Mouse (Mus musculus) limb, embryonic 10.5 days (tissue): ENCODE data around the gene Ndufs1. TPM values are rescaled to one million over a fixed set of nuclear protein-coding genes. Genes with fewer than 3 reads are reported as not detected.

Experiments used
- DNase-seq: peaks from one replicate; pipeline ENCODE4 v3.0.0-alpha.2; 2017; ENCODE audit warnings: low spot score
- H3K27ac ChIP-seq: fragments of 300-500 bp; sonication (generic); 2 replicates; pipeline ENCODE4 v1.5.1; 2016; ENCODE audit warnings: mild to moderate bottlenecking
- H3K27me3 ChIP-seq: fragments of 300-500 bp; sonication (generic); 2 replicates; pipeline ENCODE4 v1.6.1; 2016; ENCODE audit warnings: low read depth, mild to moderate bottlenecking; ENCODE audit not compliant: poor library complexity, severe bottlenecking
- H3K36me3 ChIP-seq: fragments of 300-500 bp; sonication (generic); 2 replicates; pipeline ENCODE4 v1.6.1; 2016; ENCODE audit warnings: mild to moderate bottlenecking, moderate library complexity
- H3K4me1 ChIP-seq: fragments of 300-500 bp; sonication (generic); 2 replicates; pipeline ENCODE4 v1.6.1; 2016
- H3K4me3 ChIP-seq: fragments of 300-500 bp; sonication (generic); 2 replicates; pipeline ENCODE4 v1.5.1; 2016; ENCODE audit warnings: mild to moderate bottlenecking, moderate library complexity
- H3K9me3 ChIP-seq: fragments of 300-500 bp; sonication (generic); replicated peaks from 2 replicates; pipeline ENCODE4 v1.6.1; 2016; ENCODE audit warnings: mild to moderate bottlenecking
- WGBS: fragments of 180-500 bp; shearing (Covaris S2); methylation state at CpG from one replicate; pipeline ENCODE4 v1.1.7; 2016; 5-methylcytosine and 5-hydroxymethylcytosine counted together
- microRNA-seq: library from miRNA; unstranded; fragments of <30 nt; microRNA quantifications from one replicate; pipeline ENCODE4, GENCODE M21; 2017
- polyA plus RNA-seq: library from polyadenylated mRNA; unstranded; fragments of >200 nt; fragmentation: Nextera tagmentation; extraction: Ambion mirVana; gene quantifications from 2 replicates; pipeline ENCODE4 v1.2.1, GENCODE M21; 2016

The Ndufs1 gene
- polyA plus RNA-seq, 1 experiment from 2014 or later = 163 TPM

- H3K36me3 ChIP-seq = peaks cover 9% of the 10 kb centered on the region; the same call in 1 of the 2 replicates
- peak overlapping the region; percentile 89 for H3K4me3 ChIP-seq
- H3K9me3 ChIP-seq = no peaks in the 10 kb centered on the region
- H3K27ac ChIP-seq = peak overlapping the region; percentile 100
- 54% methylated on average over 8 of the region's 8 CpGs for WGBS
- no peak for DNase-seq
- no peaks in the 10 kb centered on the region for H3K27me3 ChIP-seq
- peaks cover 35% of the 10 kb centered on the region for H3K4me1 ChIP-seq
Observed at GRCm38 (mm10) chr1:63112151-63112864, 64.3 kb downstream of the Ndufs1 start.

- Histone ChIP-seq H3K4me3 (no peak overlapping the region), H3K27ac (no peak overlapping the region), H3K27me3 (no peaks in the 10 kb centered on the region), H3K9me3 (no peaks in the 10 kb centered on the region), H3K36me3 (peaks cover 10% of the 10 kb centered on the region), H3K4me1 (peaks cover 27% of the 10 kb centered on the region)
- peak; percentile 48 for DNase-seq
- 48% methylated on average over 7 of the region's 7 CpGs for WGBS
Observed at GRCm38 (mm10) chr1:63110536-63111285, 65.9 kb downstream of the Ndufs1 start.

DNA sequence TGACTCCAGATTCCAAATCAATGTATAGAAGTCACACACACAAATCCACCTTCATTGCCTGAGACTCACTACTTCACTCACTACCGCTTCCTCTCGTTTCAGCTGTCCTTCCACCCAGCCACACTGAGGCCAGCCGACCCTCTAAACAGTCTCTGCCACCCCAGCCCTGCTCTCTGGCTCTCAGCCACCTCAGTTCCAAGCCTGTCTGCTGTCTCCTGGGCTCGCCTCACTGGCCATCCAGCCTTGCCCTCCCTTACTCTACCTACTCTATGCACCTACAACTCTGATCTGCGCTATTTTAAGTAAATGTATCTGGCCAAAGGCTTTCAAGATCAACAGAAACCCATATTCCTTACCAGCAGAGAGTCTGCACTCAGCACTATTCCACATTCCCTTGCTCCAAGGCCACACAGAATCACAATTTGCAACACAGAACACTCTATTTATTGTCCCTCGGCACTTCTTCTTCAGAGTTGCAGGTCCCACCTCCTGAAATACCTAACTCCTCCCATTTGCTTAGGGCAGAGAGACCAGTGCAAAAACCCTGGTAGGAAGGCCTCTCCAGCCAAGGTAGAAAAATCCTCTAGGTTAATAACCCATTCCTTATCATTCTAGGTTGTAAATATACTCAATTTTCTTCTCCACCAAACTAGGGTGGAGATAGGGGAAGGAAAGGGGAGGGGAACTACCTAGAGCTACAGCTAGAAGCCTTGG is 68.9 kb downstream of the Ndufs1 start:
- H3K4me3 ChIP-seq = no peak overlapping the region
- peaks cover 39% of the 10 kb centered on the region for H3K36me3 ChIP-seq
- H3K9me3 ChIP-seq = no peaks in the 10 kb centered on the region
- no peak overlapping the region for H3K27ac ChIP-seq
- no peaks in the 10 kb centered on the region for H3K27me3 ChIP-seq
- no peak for DNase-seq
- H3K4me1 ChIP-seq = peaks cover 19% of the 10 kb centered on the region
- WGBS = 79% methylated on average over 6 of the region's 6 CpGs

GRCm38 (mm10) chr1:63102758-63103451 is 73.7 kb downstream of the Ndufs1 start:
- H3K9me3 ChIP-seq = no peaks in the 10 kb centered on the region
- peaks cover 81% of the 10 kb centered on the region for H3K36me3 ChIP-seq
- H3K4me1 ChIP-seq = no peaks in the 10 kb centered on the region
- H3K27ac ChIP-seq = no peak overlapping the region
- 92% methylated on average over 12 of the region's 12 CpGs for WGBS
- H3K4me3 ChIP-seq = no peak overlapping the region
- DNase-seq = no peak
- H3K27me3 ChIP-seq = no peaks in the 10 kb centered on the region

DNA sequence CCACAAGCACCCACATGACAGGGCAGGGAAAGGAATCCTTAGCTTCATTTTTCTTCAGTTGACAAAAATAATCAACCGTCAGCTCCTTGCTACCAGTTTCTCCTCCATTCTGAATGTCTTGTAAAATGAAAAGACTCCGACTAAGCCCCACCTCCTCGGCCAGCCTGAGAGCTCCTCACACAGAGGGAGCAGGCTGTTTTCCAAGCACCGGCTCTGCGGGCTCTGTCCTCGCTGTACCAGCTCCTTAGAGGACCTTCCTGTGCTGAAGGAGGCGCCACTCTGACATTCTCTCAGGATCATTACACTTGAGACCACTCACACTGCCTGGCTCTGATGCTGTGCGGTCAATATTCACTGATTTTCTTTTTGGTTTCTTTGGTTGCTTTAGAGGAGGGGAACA is 76.4 kb downstream of the Ndufs1 start:
- DNase-seq = no peak
- no peak overlapping the region for H3K27ac ChIP-seq
- no peak overlapping the region for H3K4me3 ChIP-seq
- 91% methylated on average over 8 of the region's 8 CpGs for WGBS
- H3K4me1 ChIP-seq = no peaks in the 10 kb centered on the region
- H3K27me3 ChIP-seq = no peaks in the 10 kb centered on the region
- peaks cover 93% of the 10 kb centered on the region for H3K36me3 ChIP-seq
- H3K9me3 ChIP-seq = no peaks in the 10 kb centered on the region

DNA sequence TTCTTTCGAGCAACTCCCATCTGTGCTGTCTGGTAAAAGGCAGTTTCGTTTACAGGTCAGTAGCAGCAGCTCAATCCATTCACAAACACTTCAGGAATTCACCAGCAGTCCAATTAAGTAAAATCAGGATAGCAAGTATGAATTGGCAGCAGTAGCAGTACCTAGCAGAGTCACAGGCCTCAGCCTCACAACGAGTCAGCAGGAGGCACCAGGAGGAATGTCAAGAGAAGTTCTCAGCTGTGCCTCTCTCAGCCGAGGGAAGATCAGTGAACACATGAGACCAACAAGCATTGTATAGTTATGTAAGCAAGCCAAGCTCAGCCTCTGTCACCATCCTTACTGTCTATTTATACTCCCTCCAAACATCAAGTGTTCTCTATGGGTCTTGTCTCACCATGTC is 77.8 kb downstream of the Ndufs1 start:
- Histone ChIP-seq H3K4me3 (no peak overlapping the region), H3K27ac (no peak overlapping the region), H3K36me3 (peaks cover 92% of the 10 kb centered on the region), H3K4me1 (no peaks in the 10 kb centered on the region), H3K27me3 (no peaks in the 10 kb centered on the region), H3K9me3 (no peaks in the 10 kb centered on the region)
- 84% methylated on average over 4 of the region's 4 CpGs for WGBS
- DNase-seq = no peak

DNA sequence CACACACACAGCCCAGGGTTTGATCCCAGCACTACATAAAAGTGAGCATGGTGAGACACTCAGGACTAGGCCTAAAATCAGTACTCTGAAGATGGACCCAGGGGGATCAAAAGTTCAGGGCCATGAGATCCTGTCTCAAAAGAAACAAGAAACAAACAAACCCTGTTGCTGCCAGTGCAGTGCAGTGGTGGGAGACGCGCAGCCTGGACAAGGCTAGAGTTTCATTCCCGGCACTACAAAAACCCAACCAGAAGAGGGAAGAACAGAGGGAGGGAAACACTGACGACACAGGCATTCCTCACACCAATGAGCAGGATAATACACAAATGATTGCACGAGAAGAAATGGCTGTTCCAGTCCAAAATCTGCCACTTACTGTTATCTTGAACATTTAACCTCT is 80.6 kb downstream of the Ndufs1 start:
- WGBS = 91% methylated on average over 5 of the region's 5 CpGs
- no peak overlapping the region for H3K27ac ChIP-seq

More for the DNA sequence above, 80.6 kb downstream of the Ndufs1 start:
- Histone ChIP-seq H3K4me3 (no peak overlapping the region), H3K9me3 (no peaks in the 10 kb centered on the region), H3K36me3 (peaks cover 93% of the 10 kb centered on the region), H3K27me3 (no peaks in the 10 kb centered on the region), H3K4me1 (no peaks in the 10 kb centered on the region)
- DNase-seq = no peak

Small RNA genes lying within 50 kb of the gene (microRNA-seq; reads per million reads assigned to microRNA genes)
- gene Gm24557 (not detected), gene Gm27512 (not detected)

Other genes with a start within 250 kb of the Ndufs1 start
- 10.0 and 11.2 TPM in 2 replicates for gene Ino80d, start 62.2 kb downstream of the Ndufs1 start, polyA plus RNA-seq
- gene Eef1b2, start within 50 bp of the Ndufs1 start, polyA plus RNA-seq = 676 and 742 TPM in 2 replicates
- 0.08 and 0.15 TPM in 2 replicates for gene Gpr1, start 37.7 kb upstream of the Ndufs1 start, polyA plus RNA-seq
- 10.9 and 12.8 TPM in 2 replicates for gene Zdbf2, start 96.4 kb upstream of the Ndufs1 start, polyA plus RNA-seq